Mouse (Mus musculus) G1E (cell line): ENCODE data around the gene Cyb561. TPM values are rescaled to one million over a fixed set of nuclear protein-coding genes. Genes with fewer than 3 reads are reported as not detected.

Experiments
- ATAC-seq: 2 replicates; pipeline ENCODE4 v1.8.0; 2016; ENCODE audit warnings: mild to moderate bottlenecking; ENCODE audit not compliant: insufficient number of reproducible peaks, poor library complexity, low FRiP score, severe bottlenecking; ENCODE audit errors: extremely low read depth
- DNase-seq: peaks from one replicate; pipeline ENCODE4 v3.0.0; 2012; ENCODE audit warnings: low spot score
- H3K27me3 ChIP-seq: 2 replicates; pipeline ENCODE4 v1.6.1; 2012; ENCODE audit warnings: mild to moderate bottlenecking, low read length, inconsistent platforms; ENCODE audit not compliant: insufficient read depth
- H3K36me3 ChIP-seq: replicated peaks from 2 replicates; pipeline ENCODE3; 2012; ENCODE audit warnings: mild to moderate bottlenecking, inconsistent platforms
- H3K4me1 ChIP-seq: 2 replicates; pipeline ENCODE4 v1.6.1; 2012; ENCODE audit warnings: low read depth, low read length, inconsistent platforms, mixed read lengths; ENCODE audit not compliant: insufficient read depth
- H3K4me3 ChIP-seq: 2 replicates; pipeline ENCODE4 v1.5.1; 2012; ENCODE audit warnings: low read depth, mild to moderate bottlenecking, inconsistent platforms, low read length, moderate library complexity, mixed read lengths
- H3K9me3 ChIP-seq: replicated peaks from 2 replicates; pipeline ENCODE4 v1.6.1; 2012; ENCODE audit warnings: inconsistent platforms
- CTCF ChIP-seq: IDR thresholded peaks from 2 replicates; pipeline ENCODE4 v1.5.1; 2012; ENCODE audit warnings: low read depth, low read length, inconsistent platforms, mixed read lengths
- GATA1 ChIP-seq: IDR thresholded peaks from 2 replicates; pipeline ENCODE4 v1.6.1; 2012; ENCODE audit warnings: borderline replicate concordance, low read length, inconsistent platforms, mixed read lengths
- GATA2 ChIP-seq: IDR thresholded peaks from 2 replicates; pipeline ENCODE4 v1.6.1; 2012; ENCODE audit warnings: low read depth, low read length, inconsistent platforms, borderline replicate concordance
- POLR2AphosphoS5 ChIP-seq: IDR thresholded peaks from 2 replicates; pipeline ENCODE4 v1.6.1; 2012; ENCODE audit warnings: low read depth, low read length, inconsistent platforms; ENCODE audit not compliant: insufficient replicate concordance
- TAL1 ChIP-seq: conservative IDR thresholded peaks from 2 replicates; pipeline ENCODE4 v1.6.1; 2012; ENCODE audit warnings: low read depth, low read length, inconsistent platforms, mixed read lengths
- polyA plus RNA-seq: library from polyadenylated mRNA; stranded (reverse); fragments of >175 nt; gene quantifications from 2 replicates; pipeline ENCODE4 v1.2.3, GENCODE M21; 2012
- total RNA-seq, 2 experiments: library from RNA; stranded (forward) in 1 of 2; stranded (reverse) in 1 of 2; fragments of 200-1000 nt in 1 of 2; fragments of >200 nt in 1 of 2; fragmentation: Nextera tagmentation in 1 of 2; gene quantifications; 2 replicates each; pipeline ENCODE4 v1.2.3; 2014 to 2017

Gene Cyb561
- not detected in 2 replicates for total RNA-seq (2014; fragmentation: Nextera tagmentation)
- 0.33 and 0.70 TPM in 2 replicates for total RNA-seq (2017)
- not detected in 2 replicates for polyA plus RNA-seq

DNA sequence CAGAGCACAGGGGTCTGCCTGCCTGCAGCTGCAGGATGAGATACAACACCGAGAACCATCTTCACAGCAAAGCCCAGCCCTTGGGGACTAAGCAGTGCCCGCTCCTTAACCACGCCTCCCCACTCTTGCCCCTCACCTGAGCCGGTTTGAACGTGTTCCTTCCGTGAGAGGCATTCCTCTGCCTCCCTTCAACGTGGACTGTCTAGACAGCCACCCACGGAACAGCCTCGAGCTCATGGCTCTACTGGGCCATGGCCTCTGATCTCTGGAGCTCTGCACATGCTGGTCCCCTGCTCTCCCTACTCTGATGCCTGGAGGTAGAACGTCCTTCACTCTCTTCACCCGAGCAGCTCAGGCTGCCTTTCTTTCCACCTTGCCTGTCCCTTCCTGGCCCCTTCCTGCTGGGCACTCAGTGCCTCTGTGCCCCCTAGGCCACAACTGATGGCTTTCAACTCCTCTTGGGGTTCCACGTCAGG lies at the start of gene Cyb561:
Gene Cyb561, minus strand, starts transcription at position 426 of the 476 bp plus-strand sequence.
- Histone ChIP-seq H3K4me1 (no peaks in the 10 kb centered on the region), H3K36me3 (no peaks in the 10 kb centered on the region), H3K4me3 (no peak within 1 kb of the TSS), H3K27me3 (peaks cover 18% of the 10 kb centered on the region), H3K9me3 (no peaks in the 10 kb centered on the region)
- TF ChIP-seq GATA1 (no peak), POLR2AphosphoS5 (no peak), CTCF (no peak), GATA2 (no peak), TAL1 (no peak)
- ATAC-seq (no peak), DNase-seq (no peak)

GRCm38 (mm10) chr11:106001718-106002117 lies 48.6 kb upstream of the Cyb561 start:
- TF ChIP-seq TAL1 (no peak), POLR2AphosphoS5 (no peak), GATA2 (no peak), GATA1 (no peak), CTCF (no peak)
- Histone ChIP-seq H3K27me3 (peaks cover 29% of the 10 kb centered on the region), H3K36me3 (no peaks in the 10 kb centered on the region), H3K4me1 (peaks cover 4% of the 10 kb centered on the region; the same call in 1 of the 2 replicates), H3K9me3 (no peaks in the 10 kb centered on the region), H3K4me3 (no peak overlapping the region)
- DNase-seq (peak; percentile 22), ATAC-seq (no peak)

DNA sequence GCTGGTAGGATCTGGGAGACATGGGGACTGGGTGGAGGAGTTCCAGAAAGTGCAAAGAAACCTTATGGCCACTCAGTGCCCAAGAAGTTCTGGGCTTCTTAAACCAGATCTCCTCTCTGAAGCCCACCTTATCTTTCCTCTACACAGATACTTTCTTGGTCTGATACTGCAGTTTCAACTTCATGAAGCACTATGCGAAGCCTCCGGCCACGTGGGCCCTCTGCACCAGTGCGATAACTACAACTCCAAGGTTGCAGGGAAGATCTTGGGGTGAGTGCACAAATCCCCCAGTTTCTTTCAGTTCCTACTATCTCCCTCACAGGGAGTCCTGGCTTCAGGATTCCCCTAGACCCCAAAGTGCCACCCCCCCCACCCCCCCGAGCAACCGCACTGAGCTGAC lies 46.9 kb upstream of the Cyb561 start:
- no peaks in the 10 kb centered on the region for H3K36me3 ChIP-seq
- TF ChIP-seq CTCF, result no peak
- TF ChIP-seq GATA2, result no peak
- TF ChIP-seq TAL1, result no peak
- no peak for TF ChIP-seq GATA1
- no peak for TF ChIP-seq POLR2AphosphoS5
- H3K9me3 ChIP-seq, result no peaks in the 10 kb centered on the region
- ATAC-seq (no peak), DNase-seq (no peak)
- peaks cover 36% of the 10 kb centered on the region for H3K27me3 ChIP-seq
- H3K4me3 ChIP-seq, result no peak overlapping the region
- H3K4me1 ChIP-seq, result peaks cover 4% of the 10 kb centered on the region; the same call in 1 of the 2 replicates

GRCm38 (mm10) chr11:105994375-105994774 lies 41.2 kb upstream of the Cyb561 start, which contains the start of gene Ace3:
Gene Ace3 (plus strand): TSS chr11:105994675.
- Histone ChIP-seq H3K36me3 (no peaks in the 10 kb centered on the region), H3K9me3 (no peaks in the 10 kb centered on the region), H3K27me3 (peaks cover 32% of the 10 kb centered on the region), H3K4me1 (no peaks in the 10 kb centered on the region), H3K4me3 (no peak within 1 kb of the TSS)
- no peak for TF ChIP-seq GATA2
- no peak for TF ChIP-seq CTCF
- TF ChIP-seq TAL1, result no peak
- TF ChIP-seq GATA1, result no peak
- TF ChIP-seq POLR2AphosphoS5, result no peak
- ATAC-seq (no peak), DNase-seq (no peak)

DNA sequence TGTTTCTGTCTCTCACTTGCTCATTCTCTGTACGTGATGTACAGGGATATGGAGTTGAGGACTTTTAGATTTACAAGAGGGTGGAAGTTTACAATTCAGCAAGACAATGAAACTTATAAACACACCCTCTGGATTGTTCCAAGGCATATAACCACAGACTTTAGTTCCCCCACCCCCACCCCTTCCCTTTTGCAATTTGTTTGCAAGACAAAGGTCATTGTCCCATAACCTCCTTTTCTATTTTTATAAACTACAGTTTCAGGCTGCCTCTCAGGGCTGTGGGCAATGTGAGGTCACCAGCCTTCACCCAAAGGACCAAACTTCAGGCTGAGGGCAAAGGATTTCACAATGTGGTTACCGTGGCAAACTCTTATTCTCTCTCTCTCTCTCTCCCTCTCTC lies 37.1 kb upstream of the Cyb561 start:
- H3K9me3 ChIP-seq, result no peaks in the 10 kb centered on the region
- H3K36me3 ChIP-seq, result no peaks in the 10 kb centered on the region
- DNase-seq (no peak), ATAC-seq (no peak)
- H3K4me1 ChIP-seq, result no peaks in the 10 kb centered on the region
- peaks cover 16% of the 10 kb centered on the region for H3K27me3 ChIP-seq
- H3K4me3 ChIP-seq, result no peak overlapping the region
- TF ChIP-seq TAL1, result no peak
- TF ChIP-seq GATA1, result no peak
- no peak for TF ChIP-seq CTCF
- no peak for TF ChIP-seq POLR2AphosphoS5
- TF ChIP-seq GATA2, result no peak

DNA sequence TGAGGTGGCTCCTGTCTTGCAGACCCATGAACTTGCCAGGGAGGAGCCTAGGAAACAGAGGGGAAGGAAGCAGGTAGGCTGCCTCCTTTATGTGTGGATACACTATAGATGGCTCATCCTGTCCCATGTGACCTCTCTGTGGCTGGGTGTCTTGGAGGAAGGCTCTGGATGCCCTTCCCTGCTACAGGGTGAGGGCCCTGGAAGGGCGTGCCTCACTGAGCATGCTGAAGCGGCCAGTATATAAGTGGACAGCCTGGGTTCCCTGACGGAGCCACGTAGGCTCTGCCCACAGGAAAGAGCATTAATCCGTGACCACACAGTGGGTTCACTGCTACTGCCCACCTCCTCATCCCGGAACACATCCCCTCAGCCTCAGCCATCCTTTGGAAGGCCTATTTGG lies 36.3 kb upstream of the Cyb561 start:
- ATAC-seq, result no peak
- no peak for DNase-seq
- Histone ChIP-seq H3K9me3 (no peaks in the 10 kb centered on the region), H3K4me3 (no peak overlapping the region), H3K4me1 (no peaks in the 10 kb centered on the region), H3K27me3 (peaks cover 13% of the 10 kb centered on the region), H3K36me3 (no peaks in the 10 kb centered on the region)
- TF ChIP-seq GATA1 (no peak), POLR2AphosphoS5 (no peak), TAL1 (no peak), CTCF (no peak), GATA2 (no peak)

DNA sequence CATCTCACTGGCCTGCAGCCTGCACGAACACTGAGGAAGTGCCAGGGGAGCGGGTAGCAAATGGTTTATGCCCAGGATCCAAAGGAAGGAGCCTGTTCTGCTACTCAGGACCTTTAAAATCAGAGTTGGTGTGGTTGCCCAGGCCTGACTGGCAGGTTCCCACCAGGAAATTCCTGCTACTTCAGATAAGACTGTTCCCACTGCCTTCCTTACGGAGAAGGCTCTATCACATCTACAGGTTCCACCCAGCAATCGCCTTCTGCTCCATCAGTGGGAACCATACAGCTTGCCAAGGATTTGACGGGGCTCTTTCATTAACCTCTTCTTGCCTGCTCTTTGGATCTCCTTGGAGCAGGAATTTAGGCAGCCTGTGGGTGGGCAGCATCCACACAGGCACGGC lies 34.3 kb upstream of the Cyb561 start:
- H3K27me3 ChIP-seq, result peaks cover 13% of the 10 kb centered on the region
- DNase-seq (no peak), ATAC-seq (no peak)
- no peaks in the 10 kb centered on the region for H3K36me3 ChIP-seq
- no peaks in the 10 kb centered on the region for H3K4me1 ChIP-seq
- H3K9me3 ChIP-seq, result no peaks in the 10 kb centered on the region
- TF ChIP-seq CTCF (no peak), POLR2AphosphoS5 (no peak), GATA1 (no peak), TAL1 (no peak), GATA2 (no peak)
- H3K4me3 ChIP-seq, result no peak overlapping the region
